Mouse (Mus musculus) left cerebral cortex, postnatal 25 days (tissue): Measurements from ENCODE around the gene Lingo4. TPM values are rescaled to one million over a fixed set of nuclear protein-coding genes. Genes with fewer than 3 reads are reported as not detected.

ENCODE experiments used
- DNase-seq, 2 experiments: peaks; one replicate each; pipeline ENCODE4 v3.0.0; 2022; ENCODE audit warnings: low spot score in 2 of 2, mixed read lengths in 1 of 2
- intact Hi-C: fragments of 180-260 bp; cut with DNase I; formaldehyde crosslinking; loops from one replicate; pipeline ENCODE4 v1.15.1; 2025
- total RNA-seq, 2 experiments: library from RNA; stranded (reverse); gene quantifications; 2 replicates each; pipeline ENCODE4 v1.2.3; 2021

The Lingo4 gene
- total RNA-seq, 2 experiments from 2014 or later, result 0.87 to 1.4 TPM

- intact Hi-C loops, result no loop called here
- DNase-seq, result no peak
Measured at GRCm38 (mm10) chr3:94436420-94436819, 38.1 kb downstream of the Lingo4 start.

GRCm38 (mm10) chr3:94441182-94441581, 42.9 kb downstream of the Lingo4 start:
- peak; percentile 10 to 48 for DNase-seq
- intact Hi-C loops, result loop anchor here (5.0 kb wide), 1 partner anchor 74 kb away; no protein-coding TSS in a partner anchor

- intact Hi-C loops, result loop anchor here (5.0 kb wide), 1 partner anchor 76 kb away; no protein-coding TSS in a partner anchor
- DNase-seq, result peak; percentile 95 to 96
Measured at GRCm38 (mm10) chr3:94442951-94443596, 44.8 kb downstream of the Lingo4 start, which contains the start of gene Mrpl9. TSS of gene Mrpl9 (plus strand) at chr3:94443318.

GRCm38 (mm10) chr3:94443597-94443964, 45.3 kb downstream of the Lingo4 start, which contains the start of gene Oaz3:
TSS of gene Oaz3 (minus strand) at chr3:94443915.
- intact Hi-C loops, result loop anchor here (5.0 kb wide), 1 partner anchor 76 kb away; no protein-coding TSS in a partner anchor
- no peak for DNase-seq

- intact Hi-C loops, result no loop called here
- no peak for DNase-seq
Measured at GRCm38 (mm10) chr3:94449377-94449776, 51.1 kb downstream of the Lingo4 start.

Other genes starting within 250 kb of the Lingo4 start
- not detected for gene Gm10696, start 220.3 kb upstream of the Lingo4 start, total RNA-seq
- gene Gm5286, start 201.8 kb upstream of the Lingo4 start, total RNA-seq, result not detected
- not detected for gene Gm4778, start 134.5 kb upstream of the Lingo4 start, total RNA-seq
- 10 to 100 TPM; 20.5 to 21.5 TPM for gene Them4, start 88.4 kb upstream of the Lingo4 start, total RNA-seq
- not detected for gene Them5, start 56.4 kb upstream of the Lingo4 start, total RNA-seq
- gene C2cd4d, start 36.1 kb upstream of the Lingo4 start, total RNA-seq, result under 1 TPM; 0.64 to 0.76 TPM
- under 1 TPM; 0.21 to 0.60 TPM for gene Rorc, start 25.7 kb upstream of the Lingo4 start, total RNA-seq
- 10 to 100 TPM; 35.1 to 37.9 TPM for gene Tdrkh, start 14.8 kb downstream of the Lingo4 start, total RNA-seq
- gene Mrpl9, start 44.8 kb downstream of the Lingo4 start, total RNA-seq, result 10 to 100 TPM; 37.8 to 38.9 TPM
- not detected for gene Oaz3, start 45.4 kb downstream of the Lingo4 start, total RNA-seq
- gene Celf3, start 79.8 kb downstream of the Lingo4 start, total RNA-seq, result 100 to 1,000 TPM; 166 to 170 TPM
- 1 to 10 TPM; 4.2 to 5.3 TPM for gene Riiad1, start 81.8 kb downstream of the Lingo4 start, total RNA-seq
- gene Snx27, start 184.2 kb downstream of the Lingo4 start, total RNA-seq, result 10 to 100 TPM; 95.8 to 98.3 TPM
- not detected for gene Gm10972, start 244.6 kb downstream of the Lingo4 start, total RNA-seq